Comparison of ENCODE assay signal across 8 mouse cellular contexts in genomic region chr11:115475025-115475757, GRCm38 (mm10). TPM values are rescaled to one million over a fixed set of nuclear protein-coding genes. Genes with fewer than 3 reads are reported as not detected.
A peak's percentile ranks its signal among the peaks of the same experiment; 100 is the strongest.
DNase-seq lines count a peak whose midpoint lies in the region; ATAC-seq lines count a peak whose summit lies in the region.

Armc7 (plus strand) TSS chr11:115475667.

- ATAC-seq in hindbrain, embryonic 16.5 days, result peak; percentile 97

- no peaks in the 10 kb centered on the region for H3K9me3 ChIP-seq in hindbrain, embryonic 16.5 days (ENCODE audit: control insufficient read depth, low read length)

- peak; percentile 99 for DNase-seq in R1 (ENCODE audit: low read depth, low spot score)
- DNase-seq in cerebellum, postnatal 25 days, result peak; percentile 93 to 97
- peak; percentile 93 to 95 for DNase-seq in frontal cortex, postnatal 36 days (ENCODE audit: low spot score in 2 of 2)
- peak; percentile 95 for DNase-seq in left cerebral cortex, adult 18-20 months (ENCODE audit: low spot score in 2 of 2)
- peak; percentile 97 for DNase-seq in right cerebral cortex, adult 18-20 months
- peak; percentile 76 for DNase-seq in urinary bladder, postnatal 10 days (ENCODE audit: low spot score)

- WGBS in hindbrain, embryonic 16.5 days, result under 1% methylated on average over 26 of the region's 26 CpGs
- 6% methylated on average over 24 of the region's 26 CpGs for WGBS in macrophage (ENCODE audit: missing documents)

- no peaks in the 10 kb centered on the region for H3K36me3 ChIP-seq in hindbrain, embryonic 16.5 days (ENCODE audit: control insufficient read depth, insufficient read depth, low read length)
- peaks cover 8% of the 10 kb centered on the region; the same call in 1 of the 2 replicates for H3K36me3 ChIP-seq in macrophage (ENCODE audit: inconsistent target)

- no peaks in the 10 kb centered on the region for H3K27me3 ChIP-seq in hindbrain, embryonic 16.5 days (replicated peaks; ENCODE audit: control insufficient read depth, insufficient read depth, low read length)

- peaks cover 25% of the 10 kb centered on the region for H3K4me1 ChIP-seq in hindbrain, embryonic 16.5 days (ENCODE audit: control insufficient read depth, insufficient read depth, low read depth, low read length)

- H3K4me2 ChIP-seq in hindbrain, embryonic 16.5 days (ENCODE audit: low read length), result peak within 1 kb of the TSS; percentile 75

- peak within 1 kb of the TSS; percentile 80 for H3K4me3 ChIP-seq in hindbrain, embryonic 16.5 days (ENCODE audit: low read length)
- peak within 1 kb of the TSS; percentile 89 for H3K4me3 ChIP-seq in macrophage (ENCODE audit: inconsistent target)

- H3K9ac ChIP-seq in hindbrain, embryonic 16.5 days (ENCODE audit: low read depth, low read length), result peak within 1 kb of the TSS; percentile 78

- H3K27ac ChIP-seq in hindbrain, embryonic 16.5 days (ENCODE audit: low read depth, low read length), result peak within 1 kb of the TSS; percentile 86
- peak within 1 kb of the TSS; percentile 88 for H3K27ac ChIP-seq in macrophage

- peaks cover 34% of the 10 kb centered on the region for H3K79me2 ChIP-seq in macrophage (ENCODE audit: inconsistent target)

RNA-seq across cellular contexts. Expression of gene Armc7, which starts in this region (rescaled TPM):
- polyA plus RNA-seq in hindbrain, embryonic 16.5 days (2015; fragmentation: Nextera tagmentation; extraction: Ambion mirVana), result 16.8 and 19.4 TPM in 2 replicates
- 10 to 100 TPM; 15.0 to 15.4 TPM for total RNA-seq in left cerebral cortex, adult 18-20 months (2021)
- total RNA-seq in macrophage (2018; cell fraction: chromatin; rRNA removed), result 10 to 100 TPM in 25 of 26 experiments, 1 to 10 TPM in 1; 7.2 to 61.1 (median 32.3) TPM
- total RNA-seq in macrophage (2018; cell fraction: cytosol; rRNA removed), result 10 to 100 TPM in 23 of 26 experiments, 1 to 10 TPM in 3; 8.6 to 29.6 (median 20.3) TPM
- total RNA-seq in macrophage (2018; cell fraction: nucleus; rRNA removed), result 10 to 100 TPM in 23 of 26 experiments, 1 to 10 TPM in 3; 7.9 to 46.7 (median 21.8) TPM
- polyA plus RNA-seq in macrophage (2018), result 21.4 to 26.8 TPM (median 22.9 TPM) in 3 replicates

Comparison
In these comparisons a context has a peak if more than half of its experiments do, and no peak if none do; other contexts are left out.
1. Peak in every context shown above with its lines: DNase-seq, ATAC-seq, H3K4me3 ChIP-seq and H3K27ac ChIP-seq.